Mouse (Mus musculus) kidney, adult 2 months (tissue): ENCODE data around the gene Ptprn2.

Experiments
- CTCF ChIP-seq: fragments of 200-500 bp; conservative IDR thresholded peaks from 2 replicates; pipeline ENCODE4 v1.5.1; 2011; ENCODE audit warnings: low read depth, mild to moderate bottlenecking, control low read depth, low read length, moderate library complexity, mixed read lengths; ENCODE audit not compliant: insufficient read depth, insufficient read length
- POLR2A ChIP-seq: fragments of 200-500 bp; IDR thresholded peaks from one replicate; pipeline ENCODE4 v1.6.1; 2011; ENCODE audit warnings: low read depth, low read length, control low read depth

GRCm38 (mm10) chr12:117192001-117192400 lies 706.5 kb downstream of the Ptprn2 start:
- TF ChIP-seq POLR2A (no peak), CTCF (no peak)
